Mouse (Mus musculus) heart, embryonic 13.5 days (tissue): ENCODE measurements around the gene Saa1. TPM values are rescaled to one million over a fixed set of nuclear protein-coding genes. Genes with fewer than 3 reads are reported as not detected.
"Not testable (repeated sequence)": the region's sequence is repeated elsewhere in the genome, so short reads cannot be mapped to it uniquely, and the experiment has no call there.

Experiments used
- ATAC-seq: fragments of 200-750 bp; cut with Nextera tagmentation; 2 replicates; pipeline ENCODE4 v1.8.0; 2017; ENCODE audit warnings: moderate TSS enrichment; ENCODE audit not compliant: insufficient number of reproducible peaks, low FRiP score, low TSS enrichment; ENCODE audit errors: extremely low read depth
- H3K27ac ChIP-seq: fragments of 300-500 bp; sonication (generic); replicated peaks from 2 replicates; pipeline ENCODE4 v1.5.1; 2015; ENCODE audit warnings: moderate library complexity, mild to moderate bottlenecking, inconsistent platforms
- H3K27me3 ChIP-seq: fragments of 300-500 bp; sonication (generic); replicated peaks from 2 replicates; pipeline ENCODE4 v1.6.1; 2015; ENCODE audit warnings: mild to moderate bottlenecking, inconsistent platforms
- H3K36me3 ChIP-seq: fragments of 300-500 bp; sonication (generic); 2 replicates; pipeline ENCODE4 v1.6.1; 2015; ENCODE audit warnings: mild to moderate bottlenecking, inconsistent platforms
- H3K4me1 ChIP-seq: fragments of 300-500 bp; sonication (generic); 2 replicates; pipeline ENCODE4 v1.6.1; 2015; ENCODE audit warnings: inconsistent platforms
- H3K4me2 ChIP-seq: fragments of 300-500 bp; sonication (generic); 2 replicates; pipeline ENCODE4 v1.6.1; 2015; ENCODE audit warnings: inconsistent platforms, mild to moderate bottlenecking, moderate library complexity
- H3K4me3 ChIP-seq: fragments of 300-500 bp; sonication (generic); 2 replicates; pipeline ENCODE4 v1.5.1; 2015; ENCODE audit warnings: moderate library complexity, mild to moderate bottlenecking, inconsistent platforms
- H3K9ac ChIP-seq: fragments of 300-500 bp; sonication (generic); 2 replicates; pipeline ENCODE4 v1.6.1; 2015; ENCODE audit warnings: inconsistent platforms, mild to moderate bottlenecking, moderate library complexity
- H3K9me3 ChIP-seq: fragments of 300-500 bp; sonication (generic); 2 replicates; pipeline ENCODE4 v1.6.1; 2016; ENCODE audit warnings: inconsistent platforms
- WGBS: fragments of 180-500 bp; shearing (Covaris S2); methylation state at CpG from one replicate; pipeline ENCODE4 v1.1.7; 2015; ENCODE audit warnings: mixed read lengths; 5-methylcytosine and 5-hydroxymethylcytosine counted together
- polyA plus RNA-seq: library from polyadenylated mRNA; unstranded; fragments of >200 nt; fragmentation: Nextera tagmentation; extraction: Ambion mirVana; gene quantifications from 2 replicates; pipeline ENCODE4 v1.2.1, GENCODE M21; 2015

The Saa1 gene
- not detected in 2 replicates for polyA plus RNA-seq

- H3K4me3 ChIP-seq, H3K4me1 ChIP-seq, ATAC-seq, H3K27me3 ChIP-seq, H3K36me3 ChIP-seq, H3K27ac ChIP-seq, H3K9me3 ChIP-seq, H3K4me2 ChIP-seq, H3K9ac ChIP-seq: not testable (repeated sequence)
- WGBS, result 70% methylated on average over 3 of the region's 3 CpGs
These were observed at the start of gene Saa1 for GRCm38 (mm10) chr7:46742880-46743279. Saa1 (minus strand) TSS chr7:46742980.

GRCm38 (mm10) chr7:46789177-46789849, 46.5 kb upstream of the Saa1 start:
- Histone ChIP-seq H3K4me3 (no peak overlapping the region), H3K27ac (no peak overlapping the region), H3K4me2 (no peak overlapping the region), H3K9me3 (no peaks in the 10 kb centered on the region), H3K4me1 (no peaks in the 10 kb centered on the region), H3K9ac (no peak overlapping the region), H3K36me3 (peaks cover 59% of the 10 kb centered on the region), H3K27me3 (no peaks in the 10 kb centered on the region)
- 80% methylated on average over 5 of the region's 5 CpGs for WGBS
- no peak for ATAC-seq

DNA sequence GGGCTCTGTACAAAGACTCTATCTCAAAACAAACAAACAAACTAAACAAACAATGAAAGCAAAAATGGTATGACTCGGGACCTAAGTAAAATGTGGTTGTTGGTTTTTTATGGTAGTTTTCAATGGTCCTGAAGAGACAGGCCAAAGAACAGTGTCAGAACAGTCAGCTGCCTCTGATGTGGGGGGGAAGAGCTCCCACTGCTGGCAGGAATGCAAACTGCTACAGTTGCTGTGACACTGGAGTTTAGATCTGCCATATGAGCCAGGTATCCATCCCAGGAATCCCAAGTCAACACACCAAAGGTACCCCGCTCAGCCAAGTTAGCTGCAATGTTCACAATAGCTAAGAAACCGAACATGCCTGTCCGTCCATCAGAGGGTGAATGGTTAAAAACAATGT, 27.9 kb upstream of the Saa1 start:
- 51% methylated on average over 4 of the region's 4 CpGs for WGBS
- ATAC-seq, result no peak

DNA sequence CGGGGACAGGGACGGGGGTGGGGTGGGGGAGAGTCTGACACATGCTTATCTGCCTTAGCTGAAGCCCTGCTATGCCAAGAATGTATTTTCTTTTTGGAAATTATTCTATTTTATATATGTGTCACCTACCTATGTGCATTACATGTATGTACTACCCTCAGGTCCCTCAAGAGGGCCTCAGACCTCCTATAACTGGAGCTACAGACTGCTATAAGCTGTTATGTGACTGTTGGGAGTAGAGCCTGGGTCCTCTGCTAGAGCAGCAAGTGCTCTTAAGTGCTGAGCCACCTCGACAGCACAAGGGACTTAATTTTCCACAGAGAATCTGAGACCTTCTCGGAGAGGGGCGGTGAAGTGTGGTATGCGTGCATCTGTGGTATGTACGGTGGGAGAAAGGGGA, 25.7 kb upstream of the Saa1 start:
- no peak for ATAC-seq
- 84% methylated on average over 7 of the region's 7 CpGs for WGBS
- no peak overlapping the region for H3K4me3 ChIP-seq
- H3K27me3 ChIP-seq, result no peaks in the 10 kb centered on the region
- H3K9me3 ChIP-seq, result no peaks in the 10 kb centered on the region
- H3K36me3 ChIP-seq, result peaks cover 86% of the 10 kb centered on the region
- no peak overlapping the region for H3K4me2 ChIP-seq
- H3K27ac ChIP-seq, result no peak overlapping the region
- H3K4me1 ChIP-seq, result no peaks in the 10 kb centered on the region
- H3K9ac ChIP-seq, result no peak overlapping the region

More for the DNA sequence above, 27.9 kb upstream of the Saa1 start:
- Histone ChIP-seq H3K27me3 (no peaks in the 10 kb centered on the region), H3K4me2 (no peak overlapping the region), H3K9me3 (no peaks in the 10 kb centered on the region), H3K4me3 (no peak overlapping the region), H3K4me1 (no peaks in the 10 kb centered on the region), H3K9ac (no peak overlapping the region), H3K36me3 (peaks cover 88% of the 10 kb centered on the region), H3K27ac (no peak overlapping the region)

GRCm38 (mm10) chr7:46767371-46767770, 24.6 kb upstream of the Saa1 start:
- ATAC-seq, result no peak
- Histone ChIP-seq H3K4me3 (no peak overlapping the region), H3K27ac (no peak overlapping the region), H3K4me1 (no peaks in the 10 kb centered on the region), H3K36me3 (peaks cover 86% of the 10 kb centered on the region), H3K9me3 (no peaks in the 10 kb centered on the region), H3K9ac (no peak overlapping the region), H3K27me3 (no peaks in the 10 kb centered on the region), H3K4me2 (no peak overlapping the region)

GRCm38 (mm10) chr7:46764672-46765071, 21.9 kb upstream of the Saa1 start:
- peaks cover 95% of the 10 kb centered on the region for H3K36me3 ChIP-seq
- no peaks in the 10 kb centered on the region for H3K9me3 ChIP-seq
- no peaks in the 10 kb centered on the region for H3K4me1 ChIP-seq
- WGBS, result 85% methylated on average over 8 of the region's 8 CpGs
- no peak overlapping the region for H3K9ac ChIP-seq
- no peak overlapping the region for H3K4me2 ChIP-seq
- ATAC-seq, result no peak
- H3K4me3 ChIP-seq, result no peak overlapping the region
- H3K27me3 ChIP-seq, result no peaks in the 10 kb centered on the region
- no peak overlapping the region for H3K27ac ChIP-seq

GRCm38 (mm10) chr7:46762601-46763000, 19.8 kb upstream of the Saa1 start:
- Histone ChIP-seq H3K9me3 (no peaks in the 10 kb centered on the region), H3K27me3 (no peaks in the 10 kb centered on the region), H3K27ac (no peak overlapping the region), H3K4me1 (no peaks in the 10 kb centered on the region), H3K9ac (no peak overlapping the region), H3K36me3 (peaks cover 89% of the 10 kb centered on the region), H3K4me3 (no peak overlapping the region), H3K4me2 (no peak overlapping the region)
- no peak for ATAC-seq
- WGBS, result 90% methylated on average over 5 of the region's 5 CpGs

DNA sequence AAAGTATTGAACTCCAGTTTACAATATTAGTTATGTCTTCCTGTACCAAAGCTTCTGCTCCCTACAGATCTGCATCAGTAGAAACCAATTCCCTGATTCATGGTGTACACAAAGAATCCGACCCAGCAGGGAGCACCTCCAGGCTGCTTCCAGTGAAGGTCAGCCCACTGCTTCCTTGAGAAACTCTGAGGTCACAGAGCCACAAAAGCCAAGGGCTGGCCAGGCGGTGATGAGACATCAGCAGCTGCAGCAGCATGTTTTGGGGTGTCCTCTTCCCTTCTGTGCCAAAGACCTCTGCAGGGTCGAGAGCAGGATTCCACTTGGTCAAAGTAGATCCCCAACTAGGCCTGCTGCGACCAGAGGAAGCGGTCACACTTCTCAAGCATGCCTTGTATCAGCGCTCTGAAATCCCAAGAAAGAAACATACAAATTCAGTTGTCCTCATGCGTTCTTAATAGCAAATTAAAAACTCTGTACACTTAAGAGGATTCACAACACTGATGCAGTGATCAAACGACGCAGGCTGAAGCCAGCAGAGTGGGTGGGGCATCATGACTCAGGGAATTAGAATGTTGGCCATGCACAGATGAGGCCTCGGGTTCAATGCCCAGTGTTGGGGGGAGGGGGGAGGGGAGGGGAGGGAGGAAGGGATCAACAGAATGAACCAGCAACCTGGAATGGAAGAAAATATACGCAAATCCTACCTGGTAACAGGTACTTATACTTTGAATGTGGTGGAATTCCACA, 18.4 kb upstream of the Saa1 start:
- H3K9me3 ChIP-seq, result no peaks in the 10 kb centered on the region
- H3K4me2 ChIP-seq, result no peak overlapping the region
- H3K27me3 ChIP-seq, result no peaks in the 10 kb centered on the region
- H3K36me3 ChIP-seq, result peaks cover 79% of the 10 kb centered on the region
- no peak overlapping the region for H3K27ac ChIP-seq
- 71% methylated on average over 11 of the region's 11 CpGs for WGBS
- no peaks in the 10 kb centered on the region for H3K4me1 ChIP-seq
- H3K9ac ChIP-seq, result no peak overlapping the region
- no peak overlapping the region for H3K4me3 ChIP-seq
- no peak for ATAC-seq

DNA sequence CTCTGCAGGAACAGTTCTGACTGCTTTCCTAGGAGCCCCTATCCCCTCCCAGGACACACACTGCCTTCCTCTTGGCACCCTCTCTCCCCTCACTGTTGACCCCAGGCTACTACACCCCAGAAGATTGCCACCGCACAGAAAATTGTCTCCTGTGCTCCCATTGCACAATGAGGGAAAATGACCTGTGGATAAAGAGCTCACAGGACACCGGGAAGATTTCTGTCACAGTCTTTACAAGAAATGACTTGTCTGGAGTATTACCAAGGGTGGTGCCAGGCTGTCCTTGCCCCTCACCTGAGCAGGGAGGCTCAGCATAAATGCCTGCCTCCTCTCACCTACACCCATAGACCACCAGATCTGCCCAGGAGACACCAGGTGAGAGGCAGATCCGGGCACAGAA, 8.7 kb upstream of the Saa1 start, which contains the start of gene Saa2:
Gene Saa2, plus strand, starts transcription at position 301 of the 400 bp plus-strand sequence.
- 59% methylated on average over 3 of the region's 3 CpGs for WGBS
- no peak within 1 kb of the TSS for H3K27ac ChIP-seq
- ATAC-seq, result no peak

DNA sequence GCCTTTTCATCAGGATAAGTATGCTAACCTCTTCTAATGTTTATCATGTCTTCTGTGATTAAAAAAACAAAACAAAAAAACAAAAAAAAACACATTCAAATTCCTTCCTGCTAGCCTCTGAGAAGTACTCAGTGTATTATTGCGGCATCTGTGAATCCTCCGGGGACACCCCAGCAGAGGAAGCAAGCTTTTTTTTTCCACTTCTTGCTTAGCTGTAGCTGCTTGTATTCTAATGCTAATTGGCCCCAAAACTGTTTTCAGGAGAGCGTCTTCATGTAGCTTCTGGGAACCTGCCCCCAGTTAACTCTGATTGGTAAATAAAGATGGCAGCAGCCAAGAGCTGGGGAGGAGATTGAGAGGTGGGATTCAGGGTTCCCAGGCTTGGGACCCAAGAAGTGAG, 5.7 kb upstream of the Saa1 start:
- no peaks in the 10 kb centered on the region for H3K36me3 ChIP-seq
- WGBS, result 53% methylated on average over 3 of the region's 3 CpGs
- no peak overlapping the region for H3K4me2 ChIP-seq

More for the DNA sequence above, 8.7 kb upstream of the Saa1 start, which contains the start of gene Saa2:
- H3K9me3 ChIP-seq, result no peaks in the 10 kb centered on the region
- no peak within 1 kb of the TSS for H3K4me2 ChIP-seq
- no peaks in the 10 kb centered on the region for H3K36me3 ChIP-seq
- 0 out of 2 replicates have a peak, but pooled peaks cover 5% of the 10 kb centered on the region for H3K4me1 ChIP-seq
- no peak within 1 kb of the TSS for H3K4me3 ChIP-seq
- H3K9ac ChIP-seq, result no peak within 1 kb of the TSS
- H3K27me3 ChIP-seq, result no peaks in the 10 kb centered on the region

GRCm38 (mm10) chr7:46746381-46746780, 3.6 kb upstream of the Saa1 start:
- WGBS, result 78% methylated on average over 7 of the region's 7 CpGs
- Histone ChIP-seq H3K36me3 (no peaks in the 10 kb centered on the region), H3K4me3 (no peak overlapping the region), H3K9me3 (no peaks in the 10 kb centered on the region), H3K4me1 (0 out of 2 replicates have a peak, but pooled peaks cover 5% of the 10 kb centered on the region), H3K27ac (no peak overlapping the region), H3K4me2 (no peak overlapping the region), H3K27me3 (no peaks in the 10 kb centered on the region), H3K9ac (no peak overlapping the region)
- ATAC-seq, result no peak

More for the DNA sequence above, 5.7 kb upstream of the Saa1 start:
- ATAC-seq, result no peak
- no peak overlapping the region for H3K27ac ChIP-seq
- H3K9ac ChIP-seq, result no peak overlapping the region
- no peaks in the 10 kb centered on the region for H3K27me3 ChIP-seq
- H3K4me3 ChIP-seq, result no peak overlapping the region
- H3K9me3 ChIP-seq, result no peaks in the 10 kb centered on the region
- 0 out of 2 replicates have a peak, but pooled peaks cover 5% of the 10 kb centered on the region for H3K4me1 ChIP-seq
